Mouse (Mus musculus): ENCODE measurements around the gene Wipf1. TPM values are rescaled to one million over a fixed set of nuclear protein-coding genes. Genes with fewer than 3 reads are reported as not detected.
"Not testable (repeated sequence)": the region's sequence is repeated elsewhere in the genome, so short reads cannot be mapped to it uniquely, and the experiment has no call there.

Wipf1 gene
- polyA plus RNA-seq, 1 experiment, result 56.6 TPM

DNA sequence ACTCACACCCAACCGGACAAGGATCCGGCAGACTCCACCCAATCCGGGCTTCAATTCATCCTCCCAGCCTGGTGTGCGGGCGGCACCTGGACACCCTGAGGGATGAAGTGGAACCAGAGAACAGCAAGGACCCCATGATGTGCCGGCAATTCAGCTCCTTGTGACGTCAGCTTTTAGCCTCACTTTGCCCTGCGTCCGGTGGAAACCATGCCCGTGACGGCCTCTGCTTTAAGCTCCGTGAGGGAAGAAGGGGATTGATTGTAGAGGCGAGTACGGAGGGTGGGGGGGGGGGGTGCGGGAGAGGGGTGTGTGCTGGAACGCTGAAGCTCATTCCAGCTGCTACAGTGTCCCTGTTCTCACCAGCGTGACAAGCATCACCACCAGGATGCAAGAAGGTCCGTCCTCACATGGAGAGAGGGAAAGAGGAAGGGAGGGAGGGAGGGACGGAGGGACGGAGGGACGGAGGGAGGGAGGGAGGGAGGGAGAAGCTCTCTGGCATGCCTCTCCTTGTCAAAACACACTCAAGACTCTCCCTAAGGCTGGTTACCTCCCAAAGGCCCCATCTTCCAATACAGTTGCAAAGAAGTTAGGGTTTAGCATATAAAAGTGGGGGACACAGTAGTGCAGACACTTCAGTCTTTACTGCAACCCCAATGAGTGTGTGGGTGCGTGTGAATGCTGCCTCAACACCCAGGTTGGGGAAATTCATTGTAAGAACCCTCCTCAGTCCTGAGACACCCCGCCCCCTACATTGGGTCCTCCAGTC, 31.5 kb upstream of the Wipf1 start:
- Histone ChIP-seq H3K4me3 (ENCODE audit: control insufficient read depth, insufficient read depth, low read length) (no peak overlapping the region), H3K4me1 (replicated peaks; ENCODE audit: control insufficient read depth, insufficient read depth, low read length) (peaks cover 3% of the 10 kb centered on the region; the same call in 1 of the 2 replicates), H3K36me3 (ENCODE audit: control insufficient read depth, insufficient read depth, low read length) (no peaks in the 10 kb centered on the region), H3K27ac (ENCODE audit: control insufficient read depth, insufficient read depth, low read length) (no peak overlapping the region), H3K27me3 (ENCODE audit: control insufficient read depth, insufficient read depth, low read length) (no peaks in the 10 kb centered on the region)
- DNase-seq, result no peak
- TF ChIP-seq POLR2A (IDR thresholded peaks at IDR 0.05; ENCODE audit: control insufficient read depth, extremely low read depth, insufficient read depth, low read length, poor library complexity), result no peak
- no peak for TF ChIP-seq CTCF (IDR thresholded peaks at IDR 0.05; ENCODE audit: borderline replicate concordance, control insufficient read depth, extremely low read depth, insufficient read depth, low read length, poor library complexity)
- WGBS, result 68% methylated on average over 21 of the region's 23 CpGs

DNA sequence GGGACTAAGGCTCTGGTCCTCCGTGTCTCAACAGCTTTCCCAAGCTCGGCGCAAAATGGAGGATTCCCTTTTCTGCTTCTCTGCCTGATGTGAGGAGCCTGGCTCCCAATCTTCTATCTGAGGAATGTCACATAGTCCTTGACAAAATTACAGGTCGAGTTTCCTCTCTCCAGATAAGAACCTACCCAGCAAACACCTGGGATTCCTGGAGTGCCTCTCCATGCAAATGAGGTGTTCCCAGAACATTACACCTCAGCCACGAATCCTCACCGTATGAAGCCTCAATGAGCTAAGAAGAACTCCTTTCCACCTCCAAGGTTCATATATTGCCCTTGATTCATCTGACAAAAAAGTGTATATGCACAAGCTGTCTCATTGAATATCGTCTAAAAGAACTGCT, 30.9 kb upstream of the Wipf1 start:
- Histone ChIP-seq H3K4me3 (ENCODE audit: control insufficient read depth, insufficient read depth, low read length) (no peak overlapping the region), H3K4me1 (replicated peaks; ENCODE audit: control insufficient read depth, insufficient read depth, low read length) (peaks cover 3% of the 10 kb centered on the region; the same call in 1 of the 2 replicates), H3K27ac (ENCODE audit: control insufficient read depth, insufficient read depth, low read length) (no peak overlapping the region), H3K27me3 (ENCODE audit: control insufficient read depth, insufficient read depth, low read length) (no peaks in the 10 kb centered on the region), H3K36me3 (ENCODE audit: control insufficient read depth, insufficient read depth, low read length) (no peaks in the 10 kb centered on the region)
- WGBS, result 87% methylated on average over 7 of the region's 7 CpGs
- no peak for TF ChIP-seq CTCF (IDR thresholded peaks at IDR 0.05; ENCODE audit: borderline replicate concordance, control insufficient read depth, extremely low read depth, insufficient read depth, low read length, poor library complexity)
- no peak for TF ChIP-seq POLR2A (IDR thresholded peaks at IDR 0.05; ENCODE audit: control insufficient read depth, extremely low read depth, insufficient read depth, low read length, poor library complexity)
- DNase-seq, result no peak

DNA sequence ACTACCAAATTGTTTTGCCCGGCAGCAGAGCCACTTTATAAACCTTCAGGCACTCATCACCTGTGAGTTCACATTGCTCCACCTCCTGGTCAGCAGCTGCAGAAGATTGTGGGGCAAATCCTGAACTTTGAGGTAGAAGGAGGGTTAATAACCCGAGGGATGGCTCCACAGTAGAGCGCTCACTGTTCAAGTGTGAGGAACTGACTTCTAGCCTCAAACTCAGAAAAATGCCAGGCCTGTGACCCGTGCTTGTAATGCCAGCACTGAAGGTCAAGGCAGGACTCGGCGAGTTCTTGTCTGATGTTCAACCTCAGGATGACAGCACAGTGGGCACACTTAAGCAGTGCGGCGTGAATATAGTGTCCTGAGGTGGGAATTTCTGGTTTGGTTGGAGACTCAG, 28.4 kb upstream of the Wipf1 start:
- TF ChIP-seq POLR2A (IDR thresholded peaks at IDR 0.05; ENCODE audit: control insufficient read depth, extremely low read depth, insufficient read depth, low read length, poor library complexity) (no peak), CTCF (IDR thresholded peaks at IDR 0.05; ENCODE audit: borderline replicate concordance, control insufficient read depth, extremely low read depth, insufficient read depth, low read length, poor library complexity) (no peak)

DNA sequence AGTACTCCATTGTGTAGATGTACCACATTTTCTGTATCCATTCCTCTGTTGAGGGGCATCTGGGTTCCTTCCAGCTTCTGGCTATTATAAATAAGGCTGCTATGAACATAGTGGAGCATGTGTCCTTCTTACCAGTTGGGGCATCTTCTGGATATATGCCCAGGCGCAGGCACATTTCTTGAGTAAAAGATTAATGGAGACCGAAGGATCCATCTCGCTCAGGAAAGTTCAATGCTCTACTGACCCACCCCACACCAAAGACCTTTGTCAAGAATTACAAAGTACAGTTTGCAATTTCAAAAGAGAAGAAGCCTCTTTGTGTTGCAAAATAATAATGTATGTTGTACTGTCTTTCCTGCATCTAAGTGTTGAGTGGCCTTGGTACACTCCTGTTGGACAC, 27.5 kb upstream of the Wipf1 start:
- not testable (repeated sequence) for H3K4me1 ChIP-seq (replicated peaks; ENCODE audit: control insufficient read depth, insufficient read depth, low read length); H3K27me3 ChIP-seq (ENCODE audit: control insufficient read depth, insufficient read depth, low read length); H3K36me3 ChIP-seq (ENCODE audit: control insufficient read depth, insufficient read depth, low read length); H3K4me3 ChIP-seq (ENCODE audit: control insufficient read depth, insufficient read depth, low read length); H3K27ac ChIP-seq (ENCODE audit: control insufficient read depth, insufficient read depth, low read length); DNase-seq
- 98% methylated on average over 3 of the region's 3 CpGs for WGBS

More for the DNA sequence above, 28.4 kb upstream of the Wipf1 start:
- Histone ChIP-seq H3K4me3 (ENCODE audit: control insufficient read depth, insufficient read depth, low read length) (no peak overlapping the region), H3K4me1 (replicated peaks; ENCODE audit: control insufficient read depth, insufficient read depth, low read length) (peaks cover 3% of the 10 kb centered on the region; the same call in 1 of the 2 replicates), H3K36me3 (ENCODE audit: control insufficient read depth, insufficient read depth, low read length) (no peaks in the 10 kb centered on the region), H3K27me3 (ENCODE audit: control insufficient read depth, insufficient read depth, low read length) (no peaks in the 10 kb centered on the region), H3K27ac (ENCODE audit: control insufficient read depth, insufficient read depth, low read length) (no peak overlapping the region)
- WGBS, result 89% methylated on average over 8 of the region's 8 CpGs
- DNase-seq, result no peak

DNA sequence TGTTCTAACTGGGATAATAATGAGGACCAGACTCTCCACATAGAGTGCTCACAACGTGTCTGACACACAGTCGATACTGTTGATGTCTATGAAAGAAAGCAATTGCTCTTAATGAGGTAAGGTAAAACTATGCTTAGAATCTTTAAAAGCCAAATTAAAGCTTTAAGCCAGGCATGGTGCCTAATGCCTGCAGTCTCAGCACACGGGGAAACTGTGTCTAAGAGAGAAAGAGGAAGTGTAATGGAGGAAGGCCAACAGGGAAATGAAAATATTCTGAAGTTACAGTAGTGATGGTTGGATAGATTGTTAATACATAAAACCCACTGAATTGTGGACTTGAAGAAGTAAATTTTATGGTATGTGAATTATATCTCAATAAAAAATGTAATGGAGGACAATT, 24.9 kb upstream of the Wipf1 start:
- no peak overlapping the region for H3K27ac ChIP-seq (ENCODE audit: control insufficient read depth, insufficient read depth, low read length)
- WGBS, result 71% methylated on average over 3 of the region's 3 CpGs
- TF ChIP-seq POLR2A (IDR thresholded peaks at IDR 0.05; ENCODE audit: control insufficient read depth, extremely low read depth, insufficient read depth, low read length, poor library complexity), result no peak
- TF ChIP-seq CTCF (IDR thresholded peaks at IDR 0.05; ENCODE audit: borderline replicate concordance, control insufficient read depth, extremely low read depth, insufficient read depth, low read length, poor library complexity), result no peak

DNA sequence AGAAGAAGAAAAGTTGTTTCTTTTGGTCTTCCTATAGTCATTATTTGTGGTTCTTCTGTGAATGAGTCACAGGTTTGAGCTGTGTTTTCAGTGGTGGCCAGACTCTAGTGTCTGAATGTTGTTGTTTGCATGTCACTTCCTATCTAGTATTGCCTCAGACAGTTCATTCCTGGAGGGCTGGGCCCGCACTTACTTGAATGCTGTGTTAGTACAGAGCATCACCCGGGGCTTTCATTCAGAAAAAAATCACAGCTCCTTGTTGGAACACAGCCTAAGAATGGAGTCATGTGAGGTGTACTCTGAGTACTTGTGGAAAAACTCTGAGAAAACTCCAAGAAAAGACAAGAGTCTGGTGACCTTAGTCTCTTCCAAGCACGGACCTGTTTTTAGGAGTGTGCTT, 23.4 kb upstream of the Wipf1 start:
- Histone ChIP-seq H3K27me3 (ENCODE audit: control insufficient read depth, insufficient read depth, low read length) (no peaks in the 10 kb centered on the region), H3K4me1 (replicated peaks; ENCODE audit: control insufficient read depth, insufficient read depth, low read length) (no peaks in the 10 kb centered on the region), H3K36me3 (ENCODE audit: control insufficient read depth, insufficient read depth, low read length) (no peaks in the 10 kb centered on the region), H3K4me3 (ENCODE audit: control insufficient read depth, insufficient read depth, low read length) (no peak overlapping the region), H3K27ac (ENCODE audit: control insufficient read depth, insufficient read depth, low read length) (no peak overlapping the region)
- no peak for DNase-seq
- no peak for TF ChIP-seq CTCF (IDR thresholded peaks at IDR 0.05; ENCODE audit: borderline replicate concordance, control insufficient read depth, extremely low read depth, insufficient read depth, low read length, poor library complexity)
- TF ChIP-seq POLR2A (IDR thresholded peaks at IDR 0.05; ENCODE audit: control insufficient read depth, extremely low read depth, insufficient read depth, low read length, poor library complexity), result no peak
- 92% methylated on average over 3 of the region's 3 CpGs for WGBS

More for the DNA sequence above, 24.9 kb upstream of the Wipf1 start:
- Histone ChIP-seq H3K27me3 (ENCODE audit: control insufficient read depth, insufficient read depth, low read length) (no peaks in the 10 kb centered on the region), H3K36me3 (ENCODE audit: control insufficient read depth, insufficient read depth, low read length) (no peaks in the 10 kb centered on the region), H3K4me1 (replicated peaks; ENCODE audit: control insufficient read depth, insufficient read depth, low read length) (no peaks in the 10 kb centered on the region), H3K4me3 (ENCODE audit: control insufficient read depth, insufficient read depth, low read length) (no peak overlapping the region)
- DNase-seq, result no peak

DNA sequence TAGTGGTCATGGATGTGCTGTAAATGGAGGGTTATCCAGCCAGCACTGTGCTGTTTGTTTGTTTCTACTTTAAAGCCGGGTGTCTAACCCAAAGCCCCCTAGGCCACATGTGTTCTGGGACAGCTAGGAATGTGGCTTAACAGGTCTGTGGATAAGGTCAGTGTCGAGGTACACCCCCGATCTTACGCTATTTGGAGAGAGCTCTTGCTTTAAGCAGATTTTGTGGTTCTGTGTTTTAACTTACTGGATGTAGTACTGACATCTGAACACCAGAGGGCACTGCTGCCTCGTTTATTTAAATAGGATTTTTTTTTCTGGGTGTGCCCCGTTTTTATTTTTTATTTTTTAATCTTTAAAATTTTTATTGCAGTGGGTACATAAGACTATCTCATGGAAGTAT, 21.2 kb upstream of the Wipf1 start:
- H3K27ac ChIP-seq (ENCODE audit: control insufficient read depth, insufficient read depth, low read length), result no peak overlapping the region
- DNase-seq, result no peak
- H3K4me3 ChIP-seq (ENCODE audit: control insufficient read depth, insufficient read depth, low read length), result no peak overlapping the region
- no peaks in the 10 kb centered on the region for H3K36me3 ChIP-seq (ENCODE audit: control insufficient read depth, insufficient read depth, low read length)
- H3K27me3 ChIP-seq (ENCODE audit: control insufficient read depth, insufficient read depth, low read length), result no peaks in the 10 kb centered on the region
- WGBS, result 16% methylated on average over 6 of the region's 6 CpGs
- no peaks in the 10 kb centered on the region for H3K4me1 ChIP-seq (replicated peaks; ENCODE audit: control insufficient read depth, insufficient read depth, low read length)
- TF ChIP-seq POLR2A (IDR thresholded peaks at IDR 0.05; ENCODE audit: control insufficient read depth, extremely low read depth, insufficient read depth, low read length, poor library complexity) (no peak), CTCF (IDR thresholded peaks at IDR 0.05; ENCODE audit: borderline replicate concordance, control insufficient read depth, extremely low read depth, insufficient read depth, low read length, poor library complexity) (no peak)
